Mouse (Mus musculus) adrenal gland, adult (tissue): Measurements from ENCODE around the gene Tnks2.

Experiments used
- DNase-seq, 2 experiments: peaks; one replicate each; pipeline ENCODE4 v3.0.0; 2022 to 2023; ENCODE audit warnings: low spot score in 1 of 2; ENCODE audit not compliant: inconsistent age in 2 of 2

Gene Tnks2

DNA sequence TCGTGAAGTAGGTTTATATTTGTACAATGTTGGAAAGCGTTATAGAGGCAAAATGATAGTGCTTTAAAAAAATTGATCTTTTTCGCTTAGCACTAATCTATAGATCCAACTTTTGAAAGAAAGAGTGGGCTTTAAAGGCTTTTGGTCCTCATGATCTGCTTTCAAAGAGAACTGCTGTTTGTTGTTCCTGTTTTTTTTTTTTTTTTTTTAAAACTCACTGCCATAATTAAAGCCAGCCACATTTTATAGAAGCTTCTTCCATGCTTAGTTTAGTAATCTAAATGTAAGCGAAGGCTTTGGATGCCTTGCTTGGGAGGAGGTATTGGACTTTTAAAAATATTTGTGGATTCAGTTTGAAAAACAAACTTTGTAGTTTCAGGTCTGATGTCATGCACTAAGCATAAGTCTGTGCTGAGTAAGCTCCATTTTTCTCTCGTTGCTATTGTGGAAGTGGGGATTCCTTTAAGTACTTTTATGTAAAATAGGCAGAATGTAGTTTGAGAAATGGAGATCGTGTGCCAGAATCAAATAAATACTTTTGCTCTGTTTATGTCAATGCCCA, 93.8 kb downstream of the Tnks2 start:
- no peak for DNase-seq

DNA sequence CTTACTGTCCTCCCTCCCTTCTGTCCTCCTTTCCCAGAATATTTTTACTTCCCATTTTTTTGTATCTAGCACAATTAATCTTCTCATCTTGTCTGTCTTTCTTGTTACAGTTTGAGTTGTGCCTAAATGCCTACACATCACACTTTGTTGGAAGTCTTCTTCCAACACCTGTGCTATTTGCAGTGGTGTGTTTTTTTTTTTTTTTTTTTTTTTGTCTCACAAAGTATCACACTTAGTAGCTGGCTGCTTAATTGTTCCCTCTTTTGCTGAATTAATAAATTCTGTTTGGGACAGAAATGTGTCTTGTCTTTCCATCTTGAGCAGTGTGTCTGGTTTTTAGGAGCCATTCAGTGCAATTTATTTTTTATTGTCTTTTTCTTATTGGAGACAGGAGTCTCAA, 95.8 kb downstream of the Tnks2 start:
- no peak for DNase-seq

DNA sequence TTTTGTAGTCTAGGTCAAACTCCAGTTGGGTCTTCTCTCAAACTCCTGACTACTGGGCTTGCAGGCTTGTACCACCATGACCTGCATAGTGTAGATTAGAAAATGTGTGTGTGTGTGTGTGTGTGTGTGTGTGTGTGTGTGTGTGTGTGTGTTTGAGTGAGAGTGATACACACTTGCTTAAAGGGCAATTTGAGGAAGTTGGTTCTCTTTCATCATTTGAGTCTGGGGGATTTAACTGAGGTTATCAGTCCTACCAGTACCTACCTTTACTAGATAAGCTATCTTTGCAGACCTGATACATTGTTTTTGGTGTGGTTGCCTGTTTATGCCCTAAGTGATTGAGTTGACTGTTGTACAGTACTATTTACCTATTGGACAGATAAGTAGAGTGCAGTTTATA, 98.1 kb downstream of the Tnks2 start:
- DNase-seq = no peak

DNA sequence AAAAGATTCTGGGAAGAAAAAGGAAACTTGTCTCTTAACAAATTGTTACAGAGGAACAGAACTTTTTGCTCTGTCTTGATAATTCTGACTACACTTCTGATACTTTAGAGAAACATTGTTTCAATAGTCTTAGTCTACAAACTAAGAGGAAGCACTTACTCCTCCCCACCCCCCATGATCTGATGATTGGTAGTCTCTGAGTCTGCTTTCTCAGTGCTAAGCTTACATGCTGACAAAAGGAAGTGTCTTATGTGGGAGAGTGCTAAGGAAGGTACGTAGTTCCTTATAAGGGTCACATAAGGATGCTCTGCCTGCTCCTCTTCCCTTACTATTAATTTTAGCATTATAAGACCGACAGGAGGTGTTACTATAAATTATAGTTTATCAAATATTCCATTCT, 98.6 kb downstream of the Tnks2 start:
- DNase-seq = no peak

DNA sequence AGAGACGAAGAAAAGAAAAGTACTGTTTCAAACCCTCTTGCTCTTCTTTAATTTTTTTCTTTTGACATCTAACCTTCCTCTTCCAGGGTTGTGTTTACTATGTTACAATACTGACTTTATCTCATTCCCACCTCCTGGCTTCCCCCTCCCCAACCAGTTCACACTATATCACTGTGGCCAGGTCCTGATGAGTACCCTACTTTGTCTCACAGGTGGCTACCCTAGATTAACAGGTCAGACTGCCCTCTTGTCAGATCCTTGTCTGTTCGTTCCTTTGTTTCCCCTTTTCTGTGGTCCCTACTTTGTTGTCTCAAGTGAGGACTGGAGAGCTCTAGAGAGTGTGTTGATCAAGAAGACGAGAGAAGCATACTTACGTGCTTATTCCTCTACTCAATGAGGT, 102.3 kb downstream of the Tnks2 start:
- DNase-seq = no peak

DNA sequence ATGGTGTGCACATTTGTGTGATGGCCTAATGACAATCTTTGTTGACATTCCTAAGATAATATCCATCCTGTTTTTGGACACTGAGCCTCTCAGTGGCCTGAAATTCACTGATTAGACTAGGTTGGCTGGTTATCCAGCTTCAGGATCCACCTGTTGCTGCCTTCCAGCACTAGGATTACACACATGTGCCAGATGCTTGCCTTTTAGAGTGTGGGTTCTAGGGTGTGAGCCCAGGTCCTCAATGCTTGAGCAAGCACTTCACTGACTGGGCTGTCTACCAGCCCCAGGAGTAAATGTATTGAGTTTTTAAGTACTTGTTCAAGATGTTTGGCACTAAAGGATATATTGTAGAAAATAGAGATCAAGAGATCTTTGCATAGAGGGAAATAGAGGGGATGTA, 104.0 kb downstream of the Tnks2 start:
- no peak for DNase-seq

DNA sequence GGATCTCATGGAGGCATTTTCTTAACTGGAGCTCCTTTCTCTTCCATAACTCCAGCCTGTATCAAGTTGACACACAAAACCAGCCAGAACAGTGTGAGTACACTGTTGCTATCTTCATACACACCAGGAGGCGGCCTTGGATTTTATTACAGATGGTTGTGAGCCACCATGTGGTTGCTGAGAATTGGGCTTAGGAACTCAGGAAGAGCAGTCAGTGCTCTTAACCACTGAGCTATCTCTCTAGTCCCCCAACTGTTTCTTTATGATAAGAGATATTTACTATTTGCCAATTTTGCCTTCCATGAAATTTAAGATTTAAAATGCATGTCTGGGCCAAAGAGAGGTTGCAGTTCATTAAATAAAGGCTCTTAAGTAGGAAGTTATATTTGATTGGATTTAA, 106.0 kb downstream of the Tnks2 start:
- peak in 1 of 2 experiments; percentile 46 for DNase-seq
